Mouse (Mus musculus) forebrain, postnatal 0 days (tissue): ENCODE measurements around the gene Rhbdd3. TPM values are rescaled to one million over a fixed set of nuclear protein-coding genes. Genes with fewer than 3 reads are reported as not detected.
A peak's percentile ranks its signal among the peaks of the same experiment; 100 is the strongest.

Source experiments
- ATAC-seq: fragments of 200-750 bp; cut with Nextera tagmentation; 2 replicates; pipeline ENCODE4 v1.8.0; 2017; ENCODE audit warnings: mild to moderate bottlenecking, moderate library complexity
- DNase-seq: peaks from one replicate; pipeline ENCODE4 v3.0.0-alpha.2; 2015
- H3K27ac ChIP-seq: fragments of 300-500 bp; sonication (generic); 2 replicates; pipeline ENCODE4 v1.5.1; 2014; ENCODE audit warnings: low read depth, mild to moderate bottlenecking, antibody characterized with exemption, low read length, moderate library complexity, mixed read lengths
- H3K27me3 ChIP-seq: fragments of 300-500 bp; sonication (generic); 2 replicates; pipeline ENCODE4 v1.6.1; 2014; ENCODE audit warnings: mild to moderate bottlenecking, low read length, mixed read lengths; ENCODE audit not compliant: insufficient read depth
- H3K36me3 ChIP-seq: fragments of 300-500 bp; sonication (generic); 2 replicates; pipeline ENCODE4 v1.6.1; 2014; ENCODE audit warnings: mild to moderate bottlenecking, moderate library complexity; ENCODE audit not compliant: insufficient read depth
- H3K4me1 ChIP-seq: fragments of 300-500 bp; sonication (generic); 2 replicates; pipeline ENCODE4 v1.6.1; 2014; ENCODE audit warnings: antibody characterized with exemption; ENCODE audit not compliant: insufficient read depth
- H3K4me2 ChIP-seq: fragments of 300-500 bp; sonication (generic); 2 replicates; pipeline ENCODE4 v1.6.1; 2014; ENCODE audit warnings: low read depth, mild to moderate bottlenecking, moderate library complexity
- H3K4me3 ChIP-seq: fragments of 300-500 bp; sonication (generic); 2 replicates; pipeline ENCODE4 v1.5.1; 2014; ENCODE audit warnings: low read depth, low read length, mixed read lengths
- H3K9ac ChIP-seq: fragments of 300-500 bp; sonication (generic); 2 replicates; pipeline ENCODE4 v1.6.1; 2014; ENCODE audit warnings: mild to moderate bottlenecking
- H3K9me3 ChIP-seq: fragments of 300-500 bp; sonication (generic); 2 replicates; pipeline ENCODE4 v1.6.1; 2016; ENCODE audit warnings: low read length
- CTCF ChIP-seq: sonication (generic); IDR thresholded peaks from 2 replicates; pipeline ENCODE4 v1.5.1; 2016; ENCODE audit warnings: antibody characterized with exemption, control low read depth, low read depth
- WGBS: fragments of 180-500 bp; shearing (Covaris S2); extraction: QIAGEN DNeasy Blood & Tissue Kit; methylation state at CpG from one replicate; pipeline ENCODE4 v1.1.7; 2014; 5-methylcytosine and 5-hydroxymethylcytosine counted together
- polyA plus RNA-seq: library from polyadenylated mRNA; unstranded; fragments of >200 nt; fragmentation: Nextera tagmentation; extraction: Ambion mirVana; gene quantifications from 2 replicates; pipeline ENCODE4 v1.2.1, GENCODE M21; 2015
- total RNA-seq: library from RNA; depleted of rRNA; stranded (reverse); fragments of >200 nt; gene quantifications from 2 replicates; pipeline ENCODE4 v1.2.3, GENCODE M21; 2014; rRNA removed

Rhbdd3 gene
- total and polyA plus RNA-seq, 2 experiments from 2014 or later = 31.0 to 36.6 TPM

DNA sequence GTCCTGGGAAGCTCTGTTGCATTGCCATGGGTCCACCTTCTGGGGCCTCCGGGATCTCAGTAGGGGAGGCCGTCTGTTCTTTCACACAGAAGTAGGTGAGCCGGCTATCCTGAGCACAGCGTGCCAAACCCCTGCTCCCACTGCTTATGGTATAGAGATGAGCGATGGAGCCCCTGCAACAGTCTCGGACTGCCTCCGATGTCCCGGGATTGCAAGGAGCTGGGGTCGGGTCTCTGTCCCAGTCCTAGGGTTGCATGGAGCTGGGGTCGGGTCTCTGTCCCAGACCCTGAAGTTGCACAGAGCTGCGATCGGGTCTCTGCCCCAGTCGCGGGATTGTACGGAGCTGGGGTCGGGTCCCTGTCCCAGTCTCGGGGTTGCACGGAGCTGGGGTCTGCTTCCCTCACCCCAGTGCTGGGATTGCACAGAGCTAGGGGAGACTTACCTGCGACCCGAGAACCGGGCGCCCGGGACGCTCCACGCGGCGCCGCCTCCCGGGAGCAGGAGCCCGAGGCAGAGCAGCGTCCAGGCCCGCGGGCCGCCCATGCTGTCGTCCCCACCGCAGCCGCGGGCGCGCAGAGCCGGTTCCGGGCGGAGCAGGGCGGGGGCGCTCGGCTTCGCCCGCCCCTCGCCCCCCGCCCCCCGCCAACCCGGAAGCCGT is 53.1 kb downstream of the Rhbdd3 start, which contains the start of gene Emid1:
TSS of gene Emid1 (minus strand) at position 578 of the 658 bp plus-strand sequence.
- Histone ChIP-seq H3K36me3 (no peaks in the 10 kb centered on the region), H3K4me3 (peak within 1 kb of the TSS; percentile 52), H3K27ac (0 out of 2 replicates have a peak within 1 kb of the TSS, but pooled peaks have one; percentile 21), H3K9ac (peak within 1 kb of the TSS; percentile 74), H3K4me2 (peak within 1 kb of the TSS; percentile 90), H3K27me3 (no peaks in the 10 kb centered on the region), H3K9me3 (no peaks in the 10 kb centered on the region), H3K4me1 (no peaks in the 10 kb centered on the region)
- ATAC-seq (peak; percentile 71), DNase-seq (no peak)
- no peak for TF ChIP-seq CTCF
- 3% methylated on average over 31 of the region's 53 CpGs for WGBS

DNA sequence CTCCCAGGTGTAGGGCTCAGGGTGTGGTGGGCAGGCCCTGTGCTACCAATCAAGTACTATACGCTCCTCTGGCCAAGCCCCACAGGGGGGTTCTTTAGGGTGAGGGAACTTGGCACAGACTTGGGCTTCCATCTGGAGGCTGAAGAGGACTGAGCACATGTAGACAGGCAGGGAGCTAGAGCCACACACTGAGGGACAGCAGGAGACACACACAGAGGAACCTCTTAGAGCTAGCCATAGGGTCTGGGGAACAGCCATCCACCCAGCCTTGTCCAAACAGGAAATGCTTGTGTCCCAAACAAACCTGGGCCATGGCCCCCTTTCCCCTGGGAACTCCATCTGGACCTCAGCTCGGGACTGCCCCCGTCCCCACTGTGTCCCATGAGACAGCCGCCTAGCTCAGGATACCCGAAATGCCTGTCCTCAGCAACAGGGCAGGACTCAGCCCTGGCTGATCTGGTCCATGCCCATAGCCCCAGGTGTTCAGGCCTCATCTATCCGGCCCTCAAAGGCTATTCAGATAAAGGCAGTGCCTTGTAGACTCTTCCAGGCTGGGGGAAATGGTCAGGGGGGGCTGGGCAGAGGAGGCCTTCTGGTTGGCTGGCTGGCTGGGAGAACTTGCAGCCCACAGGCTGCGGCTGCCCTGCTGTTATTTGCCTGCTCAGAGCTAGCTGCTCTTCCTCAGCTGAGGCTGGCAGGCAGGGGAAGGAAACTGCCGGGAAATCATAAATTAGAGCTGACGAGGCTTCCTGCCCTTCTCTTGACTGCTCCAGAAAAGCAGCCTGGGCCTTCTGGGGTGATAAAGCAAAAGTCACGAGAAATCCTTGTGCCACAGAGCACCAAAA is 56.5 kb downstream of the Rhbdd3 start:
- DNase-seq = no peak
- Histone ChIP-seq H3K4me3 (no peak overlapping the region), H3K9me3 (no peaks in the 10 kb centered on the region), H3K4me2 (no peak overlapping the region), H3K9ac (no peak overlapping the region), H3K36me3 (no peaks in the 10 kb centered on the region), H3K4me1 (no peaks in the 10 kb centered on the region), H3K27me3 (no peaks in the 10 kb centered on the region), H3K27ac (no peak overlapping the region)
- peak; percentile 30; the same call in 1 of the 2 replicates for ATAC-seq
- 49% methylated on average over 10 of the region's 10 CpGs for WGBS
- no peak for TF ChIP-seq CTCF

Other genes starting within 250 kb of the Rhbdd3 start
- 97.3 and 121 TPM in 2 replicates for gene Nf2, start 249.4 kb upstream of the Rhbdd3 start, total RNA-seq
- gene Nf2, start 249.4 kb upstream of the Rhbdd3 start, polyA plus RNA-seq = 49.3 and 57.8 TPM in 2 replicates
- 125 and 146 TPM in 2 replicates for gene Nipsnap1, start 225.0 kb upstream of the Rhbdd3 start, total RNA-seq
- gene Nipsnap1, start 225.0 kb upstream of the Rhbdd3 start, polyA plus RNA-seq = 116 and 128 TPM in 2 replicates
- 55.7 and 57.7 TPM in 2 replicates for gene Thoc5, start 203.6 kb upstream of the Rhbdd3 start, total RNA-seq
- 50.6 and 52.2 TPM in 2 replicates for gene Thoc5, start 203.6 kb upstream of the Rhbdd3 start, polyA plus RNA-seq
- 2.7 and 3.3 TPM in 2 replicates for gene Nefh, start 150.9 kb upstream of the Rhbdd3 start, total RNA-seq
- gene Nefh, start 150.9 kb upstream of the Rhbdd3 start, polyA plus RNA-seq = 2.2 and 3.3 TPM in 2 replicates
- 84.7 and 95.6 TPM in 2 replicates for gene Ap1b1, start 112.1 kb upstream of the Rhbdd3 start, total RNA-seq
- 64.8 and 78.8 TPM in 2 replicates for gene Ap1b1, start 112.1 kb upstream of the Rhbdd3 start, polyA plus RNA-seq
- 2.3 and 6.8 TPM in 2 replicates for gene Rasl10a, start 40.8 kb upstream of the Rhbdd3 start, total RNA-seq
- 4.5 and 5.3 TPM in 2 replicates for gene Rasl10a, start 40.8 kb upstream of the Rhbdd3 start, polyA plus RNA-seq
- 25.9 and 30.7 TPM in 2 replicates for gene Gas2l1, start 33.6 kb upstream of the Rhbdd3 start, total RNA-seq
- 18.7 and 23.3 TPM in 2 replicates for gene Gas2l1, start 33.6 kb upstream of the Rhbdd3 start, polyA plus RNA-seq
- gene Ewsr1, start 340 bp downstream of the Rhbdd3 start, total RNA-seq = 271 and 355 TPM in 2 replicates
- 362 and 390 TPM in 2 replicates for gene Ewsr1, start 340 bp downstream of the Rhbdd3 start, polyA plus RNA-seq
- 16.4 and 22.8 TPM in 2 replicates for gene Emid1, start 53.3 kb downstream of the Rhbdd3 start, total RNA-seq
- 28.5 and 34.2 TPM in 2 replicates for gene Emid1, start 53.3 kb downstream of the Rhbdd3 start, polyA plus RNA-seq
- gene Kremen1, start 162.6 kb downstream of the Rhbdd3 start, total RNA-seq = 7.5 and 9.7 TPM in 2 replicates
- gene Kremen1, start 162.6 kb downstream of the Rhbdd3 start, polyA plus RNA-seq = 2.3 and 2.9 TPM in 2 replicates